Comparison of ENCODE assay signal across 24 mouse cellular contexts in genomic region chr13:43217059-43217458, GRCm38 (mm10). TPM values are rescaled to one million over a fixed set of nuclear protein-coding genes. Genes with fewer than 3 reads are reported as not detected.
DNase-seq lines count a peak whose midpoint lies in the region; ATAC-seq and TF ChIP-seq lines count a peak whose summit lies in the region.
"Had no signal": no experiment of that assay in that cellular context is flagged by ENCODE, and none has a peak within 500 bp of the region (broad histone marks: within the 10 kb centered on the region; RNA-seq: fewer than 3 reads in every experiment).

No protein-coding gene starts in this region.

- H3K9ac ChIP-seq in heart, embryonic 13.5 days = no peak overlapping the region
- no peak overlapping the region for H3K9ac ChIP-seq in liver, adult 2 months (ENCODE audit: low read depth, low read length)
- H3K9ac ChIP-seq: embryonic facial prominence, embryonic 12.5 days; forebrain, postnatal 0 days; heart, embryonic 15.5 days; hindbrain, embryonic 12.5 days; liver, embryonic 14.5 days had no signal

- H3K27me3 ChIP-seq in heart, embryonic 13.5 days (replicated peaks) = no peaks in the 10 kb centered on the region
- no peaks in the 10 kb centered on the region for H3K27me3 ChIP-seq in liver, adult 2 months (ENCODE audit: control insufficient read depth, insufficient read depth, low read length)
- no peaks in the 10 kb centered on the region for H3K27me3 ChIP-seq in thymus, adult 2 months (ENCODE audit: control insufficient read depth, insufficient read depth, low read length)
- H3K27me3 ChIP-seq: embryonic facial prominence, embryonic 12.5 days; heart, embryonic 15.5 days; hindbrain, embryonic 12.5 days had no signal

- WGBS in heart, embryonic 13.5 days = 56% methylated on average over 8 of the region's 8 CpGs
- WGBS in liver, adult 2 months = 71% methylated on average over 8 of the region's 8 CpGs
- 7% methylated on average over 8 of the region's 8 CpGs for WGBS in thymus, adult 2 months

- peaks cover 53% of the 10 kb centered on the region for H3K4me1 ChIP-seq in heart, embryonic 13.5 days
- peaks cover 16% of the 10 kb centered on the region for H3K4me1 ChIP-seq in liver, adult 2 months (ENCODE audit: control insufficient read depth, insufficient read depth, low read length)
- peaks cover 20% of the 10 kb centered on the region for H3K4me1 ChIP-seq in thymus, adult 2 months (replicated peaks; ENCODE audit: control insufficient read depth, insufficient read depth, low read length)

- TF ChIP-seq CTCF in liver, adult 2 months (IDR thresholded peaks at IDR 0.05; ENCODE audit: low read depth, low read length) = no peak
- TF ChIP-seq CTCF in thymus, adult 2 months (IDR thresholded peaks at IDR 0.05; ENCODE audit: borderline replicate concordance, control insufficient read depth, extremely low read depth, insufficient read depth, low read length, poor library complexity) = no peak

- no peaks in the 10 kb centered on the region; the same call in 1 of the 2 replicates for H3K79me2 ChIP-seq in liver, adult 2 months (ENCODE audit: control insufficient read depth, insufficient read depth, low read length)

- no peak for DNase-seq in heart, adult 11 months
- DNase-seq in liver, adult 2 months (ENCODE audit: extremely low read depth, low read depth, low spot score) = no peak
- no peak for DNase-seq in liver
- peak; percentile 20 for DNase-seq in thymus, postnatal 25 days
- DNase-seq in thymus, adult 2 months = no peak
- no peak for DNase-seq in neural tube, embryonic 10.5 days (ENCODE audit: extremely low spot score, low spot score)
- DNase-seq in c-Kit-positive CD71-positive TER-119-positive erythroid progenitor cells, embryonic 14.5 days (ENCODE audit: low spot score) = no peak
- DNase-seq: adrenal gland, postnatal 25 days; cerebellum, adult 9-10 months; forebrain, postnatal 0 days; gastrocnemius, adult 2 months; heart, adult 18-20 months; layer of hippocampus, postnatal 36 days; midbrain, embryonic 14.5 days; retina, postnatal 1 day; thymus, postnatal 4 days had no signal

- no peak for TF ChIP-seq POLR2A in liver, adult 2 months (IDR thresholded peaks at IDR 0.05; ENCODE audit: extremely low read depth, insufficient read depth, low read length)
- TF ChIP-seq POLR2A in thymus, adult 2 months (IDR thresholded peaks at IDR 0.05; ENCODE audit: control insufficient read depth, extremely low read depth, insufficient read depth, low read length, poor library complexity) = no peak

- peak; percentile 34; the same call in 1 of the 2 replicates for ATAC-seq in heart, embryonic 13.5 days (ENCODE audit: extremely low read depth, insufficient number of reproducible peaks, low FRiP score, low TSS enrichment)
- ATAC-seq: activated CD4-positive, CD25-positive, alpha-beta regulatory T cell, adult 4 months; forebrain, postnatal 0 days had no signal

- H3K4me2 ChIP-seq in heart, embryonic 13.5 days = no peak overlapping the region
- H3K4me2 ChIP-seq: embryonic facial prominence, embryonic 12.5 days; heart, embryonic 15.5 days; hindbrain, embryonic 12.5 days had no signal

- H3K4me3 ChIP-seq in heart, embryonic 13.5 days = no peak overlapping the region
- H3K4me3 ChIP-seq in liver, adult 2 months (ENCODE audit: insufficient read depth, low read depth, low read length) = no peak overlapping the region
- H3K4me3 ChIP-seq in thymus, adult 2 months (ENCODE audit: control insufficient read depth, insufficient read depth, low read length) = no peak overlapping the region
- H3K4me3 ChIP-seq: embryonic facial prominence, embryonic 12.5 days; gastrocnemius, adult 2 months; heart, embryonic 15.5 days; hindbrain, embryonic 12.5 days; myocyte had no signal

- no peaks in the 10 kb centered on the region for H3K36me3 ChIP-seq in heart, embryonic 13.5 days
- H3K36me3 ChIP-seq in liver, adult 2 months (ENCODE audit: control insufficient read depth, insufficient read depth, low read length) = no peaks in the 10 kb centered on the region
- H3K36me3 ChIP-seq in thymus, adult 2 months (ENCODE audit: control insufficient read depth, insufficient read depth, low read length) = no peaks in the 10 kb centered on the region
- H3K36me3 ChIP-seq: embryonic facial prominence, embryonic 12.5 days; heart, embryonic 15.5 days; hindbrain, embryonic 12.5 days had no signal

- H3K9me3 ChIP-seq in heart, embryonic 13.5 days = no peaks in the 10 kb centered on the region
- H3K9me3 ChIP-seq: embryonic facial prominence, embryonic 12.5 days; heart, embryonic 15.5 days; hindbrain, embryonic 12.5 days had no signal

- no peak overlapping the region for H3K27ac ChIP-seq in heart, embryonic 13.5 days (replicated peaks)
- H3K27ac ChIP-seq in liver, adult 2 months (replicated peaks; ENCODE audit: insufficient read depth, low read depth, low read length) = peak overlapping the region; percentile 46; the same call in 1 of the 2 replicates
- no peak overlapping the region for H3K27ac ChIP-seq in thymus, adult 2 months (ENCODE audit: control insufficient read depth, insufficient read depth, low read length)
- H3K27ac ChIP-seq: embryonic facial prominence, embryonic 12.5 days; gastrocnemius, adult 2 months; heart, embryonic 15.5 days; hindbrain, embryonic 12.5 days; liver, embryonic 14.5 days; macrophage had no signal

RNA-seq across cellular contexts. Expression of gene Tbc1d7, which starts 45.8 kb away (rescaled TPM):
- polyA plus RNA-seq in heart, embryonic 13.5 days (2015; fragmentation: Nextera tagmentation; extraction: Ambion mirVana) = 55.9 and 60.9 TPM in 2 replicates
- 6.2 and 7.2 TPM in 2 replicates for total RNA-seq in liver, adult 2 months (2014; rRNA removed)
- 14.9 and 18.0 TPM in 2 replicates for polyA plus RNA-seq in liver, adult 2 months (2012; rRNA removed)
- 8.6 and 14.5 TPM in 2 replicates for polyA plus RNA-seq in thymus, adult 2 months (2012; rRNA removed)
